Mouse (Mus musculus) C2C12 (cell line): ENCODE measurements around the gene Plin5. TPM values are rescaled to one million over a fixed set of nuclear protein-coding genes. Genes with fewer than 3 reads are reported as not detected.

Experiments
- H3K27me3 ChIP-seq: one replicate; pipeline ENCODE4 v1.6.1; 2011; ENCODE audit not compliant: control insufficient read depth, insufficient read depth, insufficient read length
- H3K36me3 ChIP-seq: one replicate; pipeline ENCODE4 v1.6.1; 2011; ENCODE audit not compliant: control insufficient read depth, insufficient read depth
- H3K4me3 ChIP-seq: one replicate; pipeline ENCODE4 v1.5.1; 2011; ENCODE audit warnings: mild to moderate bottlenecking, control low read depth; ENCODE audit not compliant: poor library complexity, insufficient read depth, severe bottlenecking
- H3K79me2 ChIP-seq: one replicate; pipeline ENCODE4 v1.6.1; 2011; ENCODE audit not compliant: control insufficient read depth, insufficient read depth
- H3K79me3 ChIP-seq: one replicate; pipeline ENCODE4 v1.6.1; 2011; ENCODE audit warnings: low read depth, control low read depth
- H3ac ChIP-seq: one replicate; pipeline ENCODE3; 2011; ENCODE audit warnings: low read depth; ENCODE audit not compliant: control insufficient read depth, insufficient read length
- CEBPB ChIP-seq: IDR thresholded peaks from one replicate; pipeline ENCODE4 v1.6.1; 2011; ENCODE audit warnings: low read depth, mild to moderate bottlenecking, control low read depth, moderate library complexity
- CTCF ChIP-seq: IDR thresholded peaks from one replicate; pipeline ENCODE4 v1.5.1; 2011; ENCODE audit not compliant: control insufficient read depth, insufficient read depth, insufficient read length
- FOSL1 ChIP-seq: IDR thresholded peaks from one replicate; pipeline ENCODE4 v1.8.0; 2011; ENCODE audit warnings: mild to moderate bottlenecking, low read length; ENCODE audit not compliant: poor library complexity, insufficient read depth, severe bottlenecking
- MAX ChIP-seq: IDR thresholded peaks from one replicate; pipeline ENCODE4 v1.6.1; 2011; ENCODE audit warnings: mild to moderate bottlenecking, control low read depth
- MYOD1 ChIP-seq: IDR thresholded peaks from one replicate; pipeline ENCODE4 v1.6.1; 2011; ENCODE audit warnings: low read depth; ENCODE audit not compliant: control insufficient read depth, insufficient read length
- MYOG ChIP-seq: IDR thresholded peaks from one replicate; pipeline ENCODE4 v1.6.1; 2011; ENCODE audit not compliant: control insufficient read depth, insufficient read length; ENCODE audit errors: extremely low read depth
- USF1 ChIP-seq: IDR thresholded peaks from one replicate; pipeline ENCODE4 v1.6.1; 2011; ENCODE audit warnings: low read depth, mild to moderate bottlenecking, control low read depth, moderate library complexity
- polyA plus RNA-seq: library from polyadenylated mRNA; unstranded; fragments of >200 nt; fragmentation: generic; extraction: Trizol; gene quantifications from one replicate; pipeline ENCODE4 v1.2.1, GENCODE M21; 2012; ENCODE audit warnings: missing spikeins

Gene Plin5
- polyA plus RNA-seq, 1 experiment = 0.08 TPM

DNA sequence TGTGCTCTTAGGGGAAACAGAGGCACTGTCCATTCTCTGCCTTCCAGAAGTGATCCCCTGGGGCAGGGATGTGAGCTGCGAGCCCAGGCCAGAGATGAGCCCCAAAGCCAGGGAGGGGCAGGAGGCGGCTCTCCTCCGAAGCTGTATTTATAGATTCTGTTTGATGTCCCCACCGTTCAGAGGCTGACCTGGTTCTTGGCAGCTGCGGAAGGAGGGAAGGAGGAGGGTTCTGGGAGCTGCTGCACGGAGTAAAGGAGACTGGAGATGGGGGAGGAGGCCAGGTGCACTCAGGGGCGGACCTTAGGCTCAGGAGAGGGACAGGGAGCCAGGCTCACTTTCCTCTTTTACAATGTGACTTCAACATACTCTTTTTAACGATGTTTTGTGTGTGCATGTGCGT, 28.7 kb upstream of the Plin5 start:
- H3K79me2 ChIP-seq = no peaks in the 10 kb centered on the region
- H3ac ChIP-seq = no peak overlapping the region
- no peaks in the 10 kb centered on the region for H3K36me3 ChIP-seq
- H3K27me3 ChIP-seq = peaks cover 91% of the 10 kb centered on the region
- no peaks in the 10 kb centered on the region for H3K79me3 ChIP-seq
- H3K4me3 ChIP-seq = no peak overlapping the region
- no peak for TF ChIP-seq FOSL1
- TF ChIP-seq MYOG = no peak
- no peak for TF ChIP-seq USF1
- TF ChIP-seq MYOD1 = no peak
- no peak for TF ChIP-seq CTCF
- no peak for TF ChIP-seq CEBPB
- no peak for TF ChIP-seq MAX

DNA sequence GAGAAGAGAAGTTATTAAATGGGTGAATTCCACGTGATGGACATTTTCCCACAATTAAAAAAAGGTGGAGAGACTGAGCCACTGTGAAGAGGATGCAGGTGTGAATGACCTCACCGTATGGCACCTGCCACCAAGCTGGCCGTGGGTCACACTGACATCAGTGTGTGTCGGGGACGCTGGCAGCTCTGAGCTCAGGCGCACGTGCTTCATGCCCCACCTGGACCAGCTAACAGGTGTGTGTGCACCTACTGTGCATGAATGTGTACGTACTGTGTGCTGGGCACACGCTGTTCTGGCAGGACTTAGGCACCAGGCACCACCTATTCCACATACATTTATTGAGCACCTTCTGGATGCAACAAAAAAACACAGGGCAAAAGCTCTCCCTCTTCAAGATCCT, 27.1 kb upstream of the Plin5 start:
- H3K79me2 ChIP-seq = no peaks in the 10 kb centered on the region
- no peak overlapping the region for H3K4me3 ChIP-seq
- no peak overlapping the region for H3ac ChIP-seq
- no peaks in the 10 kb centered on the region for H3K36me3 ChIP-seq
- no peak for TF ChIP-seq MYOD1
- no peak for TF ChIP-seq CTCF
- no peak for TF ChIP-seq CEBPB
- TF ChIP-seq MAX = no peak
- peaks cover 96% of the 10 kb centered on the region for H3K27me3 ChIP-seq
- no peaks in the 10 kb centered on the region for H3K79me3 ChIP-seq

DNA sequence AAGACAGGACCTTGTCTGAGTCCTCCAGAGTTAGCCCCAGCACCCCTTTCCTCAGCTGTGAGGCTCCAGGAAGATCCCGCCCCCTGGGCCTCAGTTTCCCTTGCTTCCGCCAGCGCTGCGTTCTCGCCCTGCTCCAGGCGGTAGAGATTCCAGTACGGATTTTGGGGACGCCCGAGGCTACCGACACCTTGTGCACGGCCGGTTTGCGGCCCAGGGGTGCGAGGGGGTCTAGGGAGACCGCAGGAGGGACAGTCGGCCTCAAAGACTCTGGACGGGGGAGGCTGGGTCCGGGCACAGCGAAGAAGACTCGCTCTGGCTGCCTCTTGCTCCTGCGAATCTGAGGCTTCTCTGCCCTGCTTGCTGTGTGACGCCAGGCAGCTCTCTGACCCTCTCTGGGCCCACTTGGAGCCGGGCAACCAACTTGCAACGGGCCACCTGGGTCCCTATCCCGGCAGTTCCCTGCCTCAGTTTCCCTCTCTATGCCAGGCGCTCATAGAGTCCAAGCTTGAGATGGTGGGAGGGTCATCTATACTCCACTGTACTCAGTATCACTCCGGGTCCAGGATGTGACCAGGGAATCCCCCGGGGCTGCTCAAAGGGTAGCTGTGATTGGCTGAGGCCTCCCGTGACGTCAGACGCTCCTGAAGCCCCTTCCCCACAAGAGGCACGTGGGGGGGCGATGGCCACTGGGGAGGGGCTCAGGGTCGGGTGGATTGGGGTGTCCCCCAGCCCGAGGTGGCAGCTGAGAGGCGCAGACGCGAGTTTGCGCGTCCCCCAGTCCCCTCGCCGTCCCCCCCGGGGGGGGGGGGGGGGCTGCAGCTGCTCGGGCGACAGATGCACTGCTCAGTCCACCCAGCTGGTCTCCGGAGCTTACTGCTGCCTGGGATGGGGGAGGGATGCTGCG, 24.6 kb upstream of the Plin5 start:
- no peak for TF ChIP-seq MAX
- TF ChIP-seq MYOG = no peak
- no peak for TF ChIP-seq FOSL1
- TF ChIP-seq USF1 = no peak
- TF ChIP-seq CTCF = no peak
- no peak for TF ChIP-seq MYOD1
- no peak for TF ChIP-seq CEBPB
- Histone ChIP-seq H3K4me3 (no peak overlapping the region), H3K27me3 (peaks cover 91% of the 10 kb centered on the region)

DNA sequence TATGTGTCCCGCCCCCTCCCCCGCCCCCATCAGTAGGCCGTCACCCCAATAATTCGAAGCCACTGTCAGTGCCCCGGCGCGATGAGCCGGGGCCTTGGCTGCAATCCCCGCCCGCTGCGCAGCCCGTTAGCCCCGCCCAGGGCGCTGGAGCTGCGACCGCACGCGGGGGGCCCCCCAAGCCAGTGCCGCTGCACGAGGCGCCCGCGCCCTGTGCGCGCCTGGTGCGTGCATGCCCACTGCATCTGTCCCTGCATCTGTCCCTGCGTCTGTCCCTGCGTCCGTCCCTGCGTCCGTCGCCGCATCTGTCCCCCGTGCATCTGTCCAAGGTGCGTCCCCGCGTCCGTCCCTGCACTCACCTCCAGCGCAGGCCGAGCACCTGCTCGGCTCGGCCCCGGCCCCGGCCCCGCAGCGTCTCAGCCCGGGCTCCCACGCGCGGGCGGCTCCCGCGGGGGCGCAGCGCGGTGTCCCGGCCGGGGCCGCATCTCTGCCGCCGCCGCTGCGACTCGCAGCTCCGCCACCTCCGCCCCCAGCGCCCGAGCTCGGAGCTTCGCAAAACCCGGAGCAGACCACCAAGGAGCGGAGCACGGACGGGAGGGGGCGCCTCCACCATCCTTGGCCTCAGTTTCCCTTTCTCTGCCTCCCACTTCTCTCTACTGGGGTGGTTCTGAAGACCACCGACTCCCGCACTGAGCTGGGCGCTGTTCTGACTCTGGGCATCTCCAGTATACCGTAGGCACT, 22.6 kb upstream of the Plin5 start, which contains the start of gene Sema6b:
Gene Sema6b (minus strand): TSS at position 486 of the 738 bp plus-strand sequence.
- no peak for TF ChIP-seq CEBPB
- no peak for TF ChIP-seq USF1
- no peak for TF ChIP-seq CTCF
- TF ChIP-seq MYOD1 = no peak
- no peak for TF ChIP-seq MYOG
- TF ChIP-seq FOSL1 = no peak
- TF ChIP-seq MAX = no peak
- peaks cover 74% of the 10 kb centered on the region for H3K27me3 ChIP-seq
- H3K79me2 ChIP-seq = no peaks in the 10 kb centered on the region
- H3K79me3 ChIP-seq = no peaks in the 10 kb centered on the region
- no peak within 1 kb of the TSS for H3K4me3 ChIP-seq
- H3K36me3 ChIP-seq = no peaks in the 10 kb centered on the region
- H3ac ChIP-seq = peak within 1 kb of the TSS; percentile 36

More for the DNA sequence above, 24.6 kb upstream of the Plin5 start:
- Histone ChIP-seq H3K79me3 (no peaks in the 10 kb centered on the region), H3K79me2 (no peaks in the 10 kb centered on the region), H3K36me3 (no peaks in the 10 kb centered on the region), H3ac (no peak overlapping the region)

DNA sequence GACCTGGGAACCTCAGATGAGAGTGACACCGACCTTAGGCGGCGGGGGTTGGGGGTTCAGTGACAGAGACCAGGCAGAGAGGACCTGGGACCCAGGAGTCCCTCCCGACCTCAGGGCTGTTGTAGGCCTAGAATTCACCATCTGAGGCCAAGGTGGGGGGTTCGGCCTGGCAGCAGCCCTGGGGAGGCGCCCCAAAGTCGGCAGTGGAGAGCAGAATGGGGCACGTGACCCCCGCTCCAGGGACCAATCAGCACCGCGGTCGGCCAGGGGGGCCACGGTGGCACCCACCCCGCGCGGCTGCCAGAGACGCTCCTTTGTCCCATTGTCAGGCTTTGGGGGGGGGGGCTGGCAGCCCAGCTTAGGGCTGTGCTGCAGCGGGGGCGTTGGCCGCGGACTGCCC, 22.0 kb upstream of the Plin5 start:
- peaks cover 68% of the 10 kb centered on the region for H3K27me3 ChIP-seq
- no peak overlapping the region for H3K4me3 ChIP-seq
- H3K79me3 ChIP-seq = no peaks in the 10 kb centered on the region
- H3ac ChIP-seq = no peak overlapping the region
- TF ChIP-seq FOSL1 (no peak), MAX (no peak), CTCF (no peak), USF1 (no peak), MYOD1 (no peak), MYOG (no peak)
- H3K79me2 ChIP-seq = no peaks in the 10 kb centered on the region
- H3K36me3 ChIP-seq = no peaks in the 10 kb centered on the region
